Mouse (Mus musculus) limb, embryonic 14.5 days (tissue): ENCODE measurements around the gene Lmbrd2. TPM values are rescaled to one million over a fixed set of nuclear protein-coding genes. Genes with fewer than 3 reads are reported as not detected.
"Not testable (repeated sequence)": the region's sequence is repeated elsewhere in the genome, so short reads cannot be mapped to it uniquely, and the experiment has no call there.

ENCODE experiments used
- ATAC-seq: fragments of 200-750 bp; cut with Nextera tagmentation; 2 replicates; pipeline ENCODE4 v1.8.0; 2017; ENCODE audit warnings: low read depth, moderate number of reproducible peaks, moderate TSS enrichment; ENCODE audit not compliant: low FRiP score
- DNase-seq: peaks from one replicate; pipeline ENCODE4 v3.0.0-alpha.2; 2015; ENCODE audit warnings: low spot score
- H3K27ac ChIP-seq: fragments of 300-500 bp; sonication (generic); replicated peaks from 2 replicates; pipeline ENCODE4 v1.5.1; 2014; ENCODE audit warnings: low read depth, mild to moderate bottlenecking, low read length, moderate library complexity, mixed read lengths
- H3K27me3 ChIP-seq: fragments of 300-500 bp; sonication (generic); 2 replicates; pipeline ENCODE4 v1.6.1; 2014; ENCODE audit warnings: low read length, mixed read lengths; ENCODE audit not compliant: control insufficient read depth, insufficient read depth
- H3K36me3 ChIP-seq: fragments of 300-500 bp; sonication (generic); 2 replicates; pipeline ENCODE4 v1.6.1; 2014; ENCODE audit warnings: mild to moderate bottlenecking, low read length, moderate library complexity, mixed read lengths; ENCODE audit not compliant: control insufficient read depth, insufficient read depth
- H3K4me1 ChIP-seq: fragments of 300-500 bp; sonication (generic); 2 replicates; pipeline ENCODE4 v1.6.1; 2014; ENCODE audit warnings: antibody characterized with exemption, low read length, mixed read lengths; ENCODE audit not compliant: control insufficient read depth, insufficient read depth
- H3K4me2 ChIP-seq: fragments of 300-500 bp; sonication (generic); replicated peaks from 2 replicates; pipeline ENCODE4 v1.6.1; 2014; ENCODE audit warnings: low read depth, mild to moderate bottlenecking, low read length, moderate library complexity; ENCODE audit not compliant: severe bottlenecking
- H3K4me3 ChIP-seq: fragments of 300-500 bp; sonication (generic); replicated peaks from 2 replicates; pipeline ENCODE4 v1.5.1; 2014; ENCODE audit warnings: low read length
- H3K9ac ChIP-seq: fragments of 300-500 bp; sonication (generic); 2 replicates; pipeline ENCODE4 v1.6.1; 2014; ENCODE audit warnings: mild to moderate bottlenecking, low read depth, low read length, moderate library complexity; ENCODE audit not compliant: severe bottlenecking
- H3K9me3 ChIP-seq: fragments of 300-500 bp; sonication (generic); 2 replicates; pipeline ENCODE4 v1.6.1; 2016; ENCODE audit warnings: low read length; ENCODE audit not compliant: control insufficient read depth
- POLR2A ChIP-seq: fragments of 200-500 bp; IDR thresholded peaks from 2 replicates; pipeline ENCODE4 v1.8.0; 2012; ENCODE audit warnings: inconsistent platforms, mild to moderate bottlenecking, moderate library complexity, borderline replicate concordance; ENCODE audit not compliant: insufficient read depth, insufficient read length; ENCODE audit errors: extremely low read depth
- WGBS: fragments of 180-500 bp; shearing (Covaris S2); extraction: QIAGEN DNeasy Blood & Tissue Kit; methylation state at CpG from one replicate; pipeline ENCODE4 v1.1.7; 2014; 5-methylcytosine and 5-hydroxymethylcytosine counted together
- polyA plus RNA-seq, 2 experiments: library from polyadenylated mRNA; depleted of rRNA in 1 of 2; stranded (reverse) in 1 of 2; unstranded in 1 of 2; fragments of >200 nt; fragmentation: Nextera tagmentation in 1 of 2; extraction: Ambion mirVana in 1 of 2; gene quantifications; 2 replicates each; pipeline versions ENCODE4 v1.2.1 to v1.2.3; 2012 to 2014

Gene Lmbrd2
- polyA plus RNA-seq, 2 experiments = 4.0 to 7.4 TPM

DNA sequence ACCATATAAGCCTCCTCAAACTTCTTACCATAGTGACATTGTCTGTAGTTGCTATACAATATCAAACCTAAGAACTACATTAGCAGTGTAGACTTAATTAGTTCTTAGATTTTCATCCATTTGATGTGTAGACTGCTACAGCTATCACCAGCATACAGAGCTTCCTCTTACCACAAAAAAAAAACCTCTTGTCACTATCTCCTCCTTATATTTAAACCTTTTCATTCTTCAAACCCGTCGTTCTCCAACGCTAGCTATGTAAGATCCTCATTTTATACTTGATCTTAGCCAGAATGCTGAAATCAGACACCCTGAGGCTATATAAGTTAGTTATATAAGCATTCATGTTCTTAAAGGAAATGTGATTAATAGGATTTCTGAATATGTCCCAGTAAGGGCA lies 36.7 kb downstream of the Lmbrd2 start:
- no peak for DNase-seq
- no peaks in the 10 kb centered on the region for H3K4me1 ChIP-seq
- H3K27ac ChIP-seq = no peak overlapping the region
- WGBS = 93% methylated on average over 3 of the region's 3 CpGs
- peaks cover 35% of the 10 kb centered on the region for H3K36me3 ChIP-seq
- no peak overlapping the region for H3K4me2 ChIP-seq
- H3K4me3 ChIP-seq = no peak overlapping the region
- no peaks in the 10 kb centered on the region for H3K9me3 ChIP-seq
- no peak for ATAC-seq
- H3K9ac ChIP-seq = no peak overlapping the region
- TF ChIP-seq POLR2A = no peak
- no peaks in the 10 kb centered on the region for H3K27me3 ChIP-seq

DNA sequence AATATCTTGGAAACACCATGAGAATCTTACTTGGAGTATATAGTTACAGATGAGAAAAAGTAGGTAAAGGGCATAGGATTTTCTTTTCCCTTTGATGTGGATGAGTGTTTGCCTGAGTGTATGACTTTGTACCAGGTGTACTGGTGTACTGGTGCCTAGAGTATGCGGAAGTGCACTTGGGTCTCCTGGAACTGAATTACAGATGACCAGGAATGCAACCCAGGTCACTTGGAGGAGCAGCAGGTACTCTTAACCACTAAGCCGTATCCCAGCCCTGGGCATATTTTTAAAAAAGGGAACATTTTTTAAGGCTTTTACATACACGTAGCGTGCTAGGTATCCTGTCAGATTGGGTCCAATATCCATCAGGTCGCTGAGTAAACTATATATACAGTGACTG lies 43.6 kb downstream of the Lmbrd2 start:
- Histone ChIP-seq H3K27me3 (no peaks in the 10 kb centered on the region), H3K4me1 (no peaks in the 10 kb centered on the region), H3K4me3 (no peak overlapping the region), H3K9ac (no peak overlapping the region), H3K9me3 (no peaks in the 10 kb centered on the region), H3K27ac (no peak overlapping the region), H3K4me2 (no peak overlapping the region), H3K36me3 (peaks cover 24% of the 10 kb centered on the region)
- no peak for TF ChIP-seq POLR2A
- no peak for ATAC-seq
- WGBS = 91% methylated on average over 5 of the region's 5 CpGs
- DNase-seq = no peak

DNA sequence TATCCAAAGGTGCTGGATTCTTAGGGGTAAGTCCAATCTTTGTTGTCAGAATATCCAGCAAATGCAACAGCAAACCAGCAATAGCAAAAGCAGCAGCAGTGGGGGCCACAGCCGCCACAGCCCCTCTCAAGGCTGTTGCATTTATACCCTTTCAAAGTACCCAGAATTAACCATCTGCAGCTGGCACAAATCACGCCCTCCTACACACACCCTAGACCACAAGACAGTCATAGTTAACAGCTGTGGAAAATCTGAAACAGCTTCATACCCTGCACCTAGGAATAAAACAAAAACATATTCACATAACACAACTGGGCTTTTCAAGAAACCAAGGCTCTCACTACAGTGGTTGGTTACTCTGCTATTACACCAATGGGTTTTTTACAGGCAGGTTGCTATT lies 49.4 kb downstream of the Lmbrd2 start:
- WGBS = 68% methylated on average over 2 of the region's 2 CpGs
- Histone ChIP-seq H3K9ac (no peak overlapping the region), H3K36me3 (peaks cover 23% of the 10 kb centered on the region), H3K27ac (no peak overlapping the region), H3K4me2 (no peak overlapping the region), H3K27me3 (no peaks in the 10 kb centered on the region), H3K9me3 (no peaks in the 10 kb centered on the region), H3K4me3 (no peak overlapping the region), H3K4me1 (peaks cover 3% of the 10 kb centered on the region; the same call in 1 of the 2 replicates)
- no peak for TF ChIP-seq POLR2A
- ATAC-seq = no peak
- DNase-seq = no peak

DNA sequence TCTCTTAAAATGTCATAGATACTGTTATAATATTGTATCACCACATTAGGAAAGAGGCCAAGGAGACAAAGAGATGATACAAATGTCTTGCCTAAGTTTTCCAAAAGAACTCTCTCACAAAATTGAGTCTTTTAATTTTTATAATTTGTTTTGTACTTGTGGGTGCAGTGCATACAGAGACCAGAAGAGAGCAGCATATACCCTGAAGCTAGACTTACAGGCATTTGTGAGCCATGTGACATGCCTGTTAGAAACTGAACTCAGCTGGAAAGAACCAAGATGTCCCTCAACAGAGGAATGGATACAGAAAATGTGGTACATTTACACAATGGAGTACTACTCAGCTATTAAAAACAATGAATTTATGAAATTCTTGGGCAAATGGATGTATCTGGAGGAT lies 52.3 kb downstream of the Lmbrd2 start:
- H3K9me3 ChIP-seq, H3K27me3 ChIP-seq, H3K4me2 ChIP-seq, DNase-seq, ATAC-seq, H3K4me1 ChIP-seq, H3K9ac ChIP-seq, H3K4me3 ChIP-seq, H3K27ac ChIP-seq: not testable (repeated sequence)
- H3K36me3 ChIP-seq = peaks cover 32% of the 10 kb centered on the region

DNA sequence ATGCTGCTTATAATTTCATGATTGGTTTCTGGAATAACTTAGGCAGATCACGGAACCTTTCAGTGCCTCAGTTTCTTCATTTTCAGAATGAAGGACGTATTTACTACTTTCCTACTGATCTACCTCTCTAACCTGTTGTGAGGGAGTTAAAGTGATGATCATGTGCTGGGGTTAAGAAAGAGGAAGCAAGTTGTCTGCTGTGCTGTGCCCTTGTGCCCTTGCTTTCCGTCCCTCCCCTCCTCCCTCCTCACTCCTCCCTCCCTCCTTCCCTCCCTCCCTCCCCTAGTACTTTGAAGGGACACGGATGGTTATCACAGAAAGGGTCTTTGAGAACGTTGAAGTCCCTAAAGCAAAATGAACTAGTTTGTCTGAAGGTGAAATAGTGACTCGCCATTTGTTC lies 58.1 kb downstream of the Lmbrd2 start:
- Histone ChIP-seq H3K9me3 (no peaks in the 10 kb centered on the region), H3K36me3 (peaks cover 17% of the 10 kb centered on the region), H3K4me2 (no peak overlapping the region), H3K4me3 (no peak overlapping the region), H3K9ac (no peak overlapping the region), H3K4me1 (no peaks in the 10 kb centered on the region), H3K27ac (no peak overlapping the region), H3K27me3 (no peaks in the 10 kb centered on the region)
- no peak for DNase-seq
- TF ChIP-seq POLR2A = no peak
- WGBS = 67% methylated on average over 6 of the region's 6 CpGs
- ATAC-seq = no peak

DNA sequence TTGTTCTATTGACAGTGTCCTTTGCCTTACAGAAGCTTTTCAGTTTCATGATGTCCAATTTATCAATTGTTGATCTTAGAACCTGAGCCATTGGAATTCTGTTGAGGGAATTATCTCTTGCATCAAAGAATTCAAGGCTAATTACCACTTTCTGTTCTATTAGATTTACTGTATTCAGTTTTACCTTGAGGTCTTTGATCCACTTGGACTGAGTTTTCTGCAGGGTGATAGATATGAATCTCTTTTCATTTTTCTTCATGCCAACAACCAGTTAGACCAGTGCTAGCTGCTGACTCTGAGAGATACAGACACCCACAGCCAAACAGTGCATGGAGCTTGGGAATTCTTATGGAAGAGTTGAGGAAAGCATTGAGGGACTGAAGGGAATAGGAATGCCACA lies 71.5 kb downstream of the Lmbrd2 start:
- TF ChIP-seq POLR2A = no peak

DNA sequence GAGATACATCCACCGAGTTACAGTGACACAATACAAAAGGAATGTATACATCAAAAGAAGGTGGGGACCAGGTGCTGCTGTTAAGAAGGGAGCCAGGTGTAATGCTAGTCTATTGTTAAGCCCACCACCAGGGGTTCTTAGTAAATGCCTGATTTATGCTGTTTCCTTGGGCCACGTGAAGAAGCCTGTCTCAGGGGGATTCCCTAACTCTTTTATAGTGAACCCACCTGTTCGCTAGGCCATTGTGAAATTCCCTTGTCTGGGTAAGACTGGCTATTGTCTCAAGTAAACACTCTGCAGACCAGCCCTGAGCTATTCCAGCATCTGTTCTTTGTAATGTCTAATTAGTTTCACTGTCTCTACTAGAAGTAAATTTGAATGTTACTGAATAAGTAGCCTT lies 72.7 kb downstream of the Lmbrd2 start:
- H3K27ac ChIP-seq, H3K4me2 ChIP-seq, H3K4me3 ChIP-seq, H3K9me3 ChIP-seq, ATAC-seq, H3K4me1 ChIP-seq, H3K9ac ChIP-seq, DNase-seq, H3K27me3 ChIP-seq, H3K36me3 ChIP-seq: not testable (repeated sequence)
- 53% methylated on average over 3 of the region's 3 CpGs for WGBS

More for the DNA sequence above, 71.5 kb downstream of the Lmbrd2 start:
- ATAC-seq = no peak
- H3K9me3 ChIP-seq = no peaks in the 10 kb centered on the region
- no peak overlapping the region for H3K9ac ChIP-seq
- no peaks in the 10 kb centered on the region for H3K36me3 ChIP-seq
- no peak for DNase-seq
- no peaks in the 10 kb centered on the region for H3K27me3 ChIP-seq
- no peak overlapping the region for H3K27ac ChIP-seq
- H3K4me1 ChIP-seq = no peaks in the 10 kb centered on the region
- no peak overlapping the region for H3K4me2 ChIP-seq
- H3K4me3 ChIP-seq = no peak overlapping the region

DNA sequence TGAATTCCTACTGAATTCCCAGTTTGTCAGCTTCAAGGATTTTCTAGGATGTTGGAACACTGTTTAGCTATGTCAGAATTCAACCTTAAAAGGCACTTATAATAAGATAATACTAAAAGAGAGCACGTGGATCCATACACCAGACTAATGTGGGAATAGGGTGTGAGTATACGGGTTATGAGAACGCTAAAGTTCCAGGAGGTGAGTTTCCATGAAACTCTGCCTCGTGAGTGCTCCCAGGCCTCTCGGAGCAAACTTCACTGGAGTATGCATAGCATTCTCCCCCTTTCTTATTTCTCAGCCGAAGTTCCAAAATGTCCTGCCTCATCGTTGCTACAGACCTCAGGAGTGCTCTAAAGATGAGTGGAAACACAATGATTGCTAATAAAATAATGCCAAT lies 73.1 kb downstream of the Lmbrd2 start:
- not testable (repeated sequence) for H3K9me3 ChIP-seq, H3K27ac ChIP-seq, DNase-seq, H3K4me1 ChIP-seq, H3K9ac ChIP-seq, H3K4me2 ChIP-seq, H3K27me3 ChIP-seq, ATAC-seq, H3K4me3 ChIP-seq, H3K36me3 ChIP-seq
- WGBS = 84% methylated on average over 7 of the region's 7 CpGs
